Mouse (Mus musculus) mouse embryonic stem cell (cell line): ENCODE data around the gene Gps1.

Source experiments
- in situ Hi-C, 2 experiments: fragments of 300-500 bp; cut with MboI; formaldehyde crosslinking; loops; 1 replicate in 1 of 2; 3 replicates in 1 of 2; pipeline ENCODE4 v1.14.3; 2019 to 2020; ENCODE audit warnings: low sequenced_read_pairs in 2 of 2, low pct_unique_long_range_greater_than_20kb in 1 of 2, mixed read lengths in 1 of 2; ENCODE audit not compliant: unreplicated experiment in 1 of 2

Gps1 gene

DNA sequence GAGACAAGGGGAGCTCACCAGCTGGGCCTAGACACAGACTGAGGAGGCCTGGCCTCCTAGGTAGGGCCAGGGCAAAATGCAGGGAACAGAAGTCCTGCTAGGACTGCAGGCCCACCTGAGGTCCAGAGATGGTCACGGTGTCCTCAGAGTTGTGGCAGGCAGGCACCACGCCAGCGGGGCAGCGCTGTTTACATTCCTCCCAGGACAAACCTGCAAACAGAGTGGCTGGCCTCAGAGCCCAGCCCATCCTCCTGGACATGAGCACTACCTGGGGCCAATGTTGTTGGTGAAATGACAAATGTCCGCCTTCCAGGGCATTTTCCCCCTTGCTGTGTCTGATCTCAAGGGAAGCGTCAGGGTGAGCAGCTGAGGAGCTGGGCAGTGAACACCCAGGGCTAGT lies 33.3 kb downstream of the Gps1 start:
- in situ Hi-C loops, result no loop called here

DNA sequence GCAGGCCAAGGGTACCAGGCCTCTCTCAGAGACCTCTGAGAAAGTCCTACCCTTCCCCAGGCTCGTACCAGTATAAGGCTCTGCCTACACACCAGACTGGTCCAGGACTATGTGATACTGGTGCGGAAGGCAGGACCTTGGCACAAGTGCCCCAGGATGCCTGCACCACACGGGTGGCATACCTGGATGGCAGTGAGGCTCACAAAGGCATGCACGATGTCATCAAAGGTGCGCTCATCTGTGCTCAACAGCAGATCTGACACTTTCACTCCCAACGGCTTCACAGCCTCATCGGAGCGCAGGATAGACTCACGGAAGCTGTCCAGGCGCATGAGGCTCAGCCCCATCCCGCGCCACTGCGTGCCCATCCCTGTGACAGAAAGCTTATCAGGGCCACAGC lies 34.2 kb downstream of the Gps1 start:
- in situ Hi-C loops, result no loop called here

DNA sequence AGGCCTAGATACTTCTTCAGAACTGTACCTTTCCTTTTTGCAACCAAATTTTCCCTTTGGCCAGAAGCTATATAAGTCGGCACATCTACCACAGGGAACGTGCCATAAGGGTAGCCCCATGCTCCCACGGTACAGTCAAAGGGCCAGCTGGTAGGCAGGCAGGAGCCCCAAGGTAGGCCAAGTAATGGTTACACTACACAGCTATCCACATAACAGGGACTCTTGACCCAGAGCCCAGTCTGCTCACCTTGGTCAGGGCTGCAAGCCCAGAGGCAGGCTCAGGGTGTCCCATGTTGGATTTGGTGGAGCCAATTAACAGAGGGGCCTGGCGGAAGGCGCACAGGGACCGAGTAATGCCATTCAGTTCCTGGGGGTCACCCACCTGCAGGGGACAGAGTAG lies 35.5 kb downstream of the Gps1 start:
- in situ Hi-C loops, result no loop called here

DNA sequence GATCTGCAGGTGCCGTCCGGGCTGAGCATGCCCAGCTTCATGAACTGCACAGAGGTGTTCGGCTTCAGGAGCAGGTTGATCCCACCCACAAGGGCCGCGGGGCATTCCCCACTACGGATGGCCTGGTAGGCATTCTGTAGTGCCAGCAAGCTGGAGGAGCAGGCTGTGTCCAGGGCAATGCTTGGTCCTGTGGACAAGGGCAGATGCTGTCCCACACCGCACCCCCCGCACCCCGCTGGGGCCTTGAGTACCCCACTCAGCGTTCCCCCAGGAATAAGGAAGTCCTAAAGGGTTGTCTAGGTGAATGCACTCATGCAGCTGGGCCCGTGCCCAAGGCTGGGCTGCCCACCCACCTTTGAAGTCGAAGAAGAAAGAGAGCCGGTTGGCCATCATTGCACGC lies 36.5 kb downstream of the Gps1 start:
- in situ Hi-C loops, result no loop called here

DNA sequence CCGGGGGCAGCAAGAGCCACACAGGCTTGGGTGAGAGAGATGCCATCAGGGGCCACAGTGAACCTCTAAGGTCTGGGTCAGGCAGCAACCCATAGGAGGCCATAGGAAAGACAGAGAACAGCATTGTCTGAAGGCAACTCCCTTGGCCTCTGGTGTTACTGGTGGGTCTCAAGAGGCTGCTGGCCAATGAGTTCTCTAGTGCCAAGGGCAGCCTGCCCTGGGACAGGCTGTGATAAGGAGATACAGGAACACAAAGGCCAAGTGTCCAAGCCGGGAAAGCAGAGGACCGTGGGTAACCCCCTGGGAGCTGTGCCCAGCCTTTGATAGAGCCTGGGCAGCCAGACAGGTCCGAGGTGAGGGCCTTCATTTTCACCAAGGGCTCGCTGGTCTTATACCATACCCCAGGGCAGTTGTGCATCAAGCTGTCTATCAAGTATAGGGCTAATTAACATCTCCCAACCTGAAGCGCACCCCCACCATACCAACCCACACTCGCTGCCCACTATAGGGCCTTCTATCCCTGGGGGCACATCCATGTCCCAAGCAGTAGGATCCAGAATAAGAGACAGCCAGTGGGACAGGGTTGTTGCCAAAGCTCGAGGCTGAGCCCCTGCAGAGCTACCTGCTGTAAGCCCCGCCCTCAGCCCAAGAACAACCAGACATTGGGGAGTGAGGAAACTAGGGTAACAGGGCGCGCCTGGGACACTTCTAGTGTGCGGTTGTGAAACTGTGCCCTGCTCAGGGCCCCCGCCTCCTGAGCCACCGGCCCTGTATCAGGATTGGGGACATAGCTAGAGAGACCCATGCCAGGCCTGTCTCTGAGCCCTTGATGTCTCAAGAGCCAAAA lies 37.2 kb downstream of the Gps1 start:
- in situ Hi-C loops, result no loop called here

DNA sequence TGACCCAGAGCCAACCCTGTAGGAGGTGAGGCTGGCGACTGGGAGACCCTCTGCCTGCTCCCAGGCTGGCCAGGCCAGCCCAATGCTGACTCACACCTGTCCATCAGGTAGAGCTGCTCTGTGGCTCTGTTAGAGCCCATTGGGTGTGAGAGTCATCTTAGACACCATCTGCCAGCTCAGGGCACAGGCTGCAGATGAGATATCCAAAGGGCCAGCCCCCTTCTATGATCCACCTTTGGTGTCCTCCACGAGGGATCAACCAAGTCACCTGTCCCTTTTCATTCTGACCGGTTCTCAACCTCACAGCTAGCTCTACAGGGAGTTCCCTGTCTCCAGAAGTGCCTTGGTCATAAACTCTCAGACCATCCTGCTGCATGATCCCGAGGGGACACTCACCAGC lies 38.2 kb downstream of the Gps1 start:
- in situ Hi-C loops, result no loop called here

DNA sequence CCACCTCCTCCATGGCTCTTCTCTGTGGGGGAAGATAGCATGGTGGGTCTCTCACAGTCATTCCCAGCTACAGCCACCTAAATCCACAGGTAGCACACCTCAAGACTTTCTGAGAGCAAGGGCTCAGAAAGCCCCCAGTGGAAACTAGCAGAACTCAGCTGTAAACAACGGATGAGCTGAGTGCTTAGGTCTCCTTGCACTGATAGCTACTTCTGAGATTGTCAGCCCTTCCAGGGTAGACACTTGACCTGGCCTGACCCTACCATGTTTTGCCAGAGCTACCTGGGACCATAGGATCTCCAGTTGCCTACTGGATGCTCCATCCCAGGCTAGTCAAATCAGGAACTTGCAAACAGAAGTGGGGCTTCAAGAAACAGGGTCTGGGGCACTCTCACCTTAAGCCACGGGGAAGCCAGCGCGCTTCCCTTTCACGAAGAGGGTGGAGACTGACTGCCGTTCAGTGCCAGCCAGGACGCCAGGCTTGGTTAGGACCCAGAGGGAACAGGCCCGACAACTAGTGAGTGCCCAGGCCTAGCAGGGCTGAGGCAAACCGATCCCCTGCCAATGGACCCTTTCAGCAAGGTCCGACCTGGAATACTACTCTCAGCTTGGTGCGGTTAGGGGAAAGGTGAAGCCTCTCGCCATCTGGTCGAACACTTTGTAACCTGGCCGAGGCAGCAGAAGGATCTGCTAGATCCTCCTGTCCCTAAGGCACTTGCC lies 38.9 kb downstream of the Gps1 start:
- in situ Hi-C loops, result no loop called here

DNA sequence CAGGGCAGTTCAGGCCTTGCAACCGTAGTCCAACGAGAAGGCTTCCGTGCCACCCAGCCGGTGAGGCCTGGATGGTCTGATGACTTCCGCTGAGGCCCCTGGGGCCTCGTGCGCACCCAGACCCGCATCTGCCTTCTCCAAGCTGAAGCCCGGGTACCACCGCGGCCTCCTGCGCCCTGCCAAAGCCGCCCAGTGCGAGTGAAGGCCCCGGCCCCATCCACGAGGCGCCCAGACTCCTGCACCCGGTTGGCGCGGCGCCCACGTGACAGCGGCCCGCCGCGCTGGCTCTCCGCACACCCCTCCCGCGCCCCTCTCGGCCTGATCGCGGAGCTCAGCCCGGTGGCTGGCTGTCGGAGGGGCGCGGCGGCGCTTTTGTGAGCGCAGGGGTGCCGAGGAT lies 39.5 kb downstream of the Gps1 start:
- in situ Hi-C loops, result no loop called here

DNA sequence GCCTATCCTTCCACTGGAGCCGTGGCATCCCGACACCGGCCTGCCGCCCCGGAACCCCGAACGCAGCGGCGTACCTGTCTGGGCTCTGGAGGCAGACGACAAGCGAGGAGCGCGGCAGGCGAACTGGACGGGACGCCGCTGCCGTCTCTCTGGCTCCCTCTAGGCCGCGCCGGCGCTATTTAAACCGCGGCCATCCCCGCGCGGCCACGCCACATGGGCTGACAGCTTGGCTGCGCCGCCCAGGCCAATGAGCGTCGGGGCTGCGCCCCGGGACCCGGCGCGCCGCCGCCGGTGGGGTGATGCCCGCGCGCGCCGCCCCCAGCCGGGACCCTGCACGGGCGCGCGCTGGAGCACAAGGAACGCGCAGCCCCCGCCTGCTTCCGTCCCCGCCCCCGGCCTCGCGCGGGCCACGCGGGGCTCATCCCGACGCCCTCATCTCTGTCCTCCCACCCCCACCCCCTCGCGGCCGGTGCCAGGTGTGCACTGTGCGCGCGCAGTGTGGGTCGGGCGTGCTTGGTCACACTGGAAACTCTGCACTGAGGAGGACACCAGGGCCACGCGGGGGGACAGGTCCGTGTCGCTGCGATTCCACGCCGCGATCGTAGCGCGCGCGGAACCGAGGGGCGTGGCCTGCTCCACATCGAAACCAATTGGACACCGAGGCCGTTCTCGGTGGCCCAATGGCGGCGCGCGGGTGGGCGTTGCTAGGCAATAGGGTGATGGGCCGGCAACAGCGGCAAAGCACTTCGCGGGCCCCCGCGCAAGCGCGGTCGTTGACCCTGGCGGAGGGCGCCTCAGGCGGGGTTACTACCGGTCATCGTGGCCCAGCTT lies 40.1 kb downstream of the Gps1 start, which contains the start of gene Fasn:
Fasn (minus strand) TSS at position 592 of the 831 bp plus-strand sequence.
- in situ Hi-C loops, result no loop called here

DNA sequence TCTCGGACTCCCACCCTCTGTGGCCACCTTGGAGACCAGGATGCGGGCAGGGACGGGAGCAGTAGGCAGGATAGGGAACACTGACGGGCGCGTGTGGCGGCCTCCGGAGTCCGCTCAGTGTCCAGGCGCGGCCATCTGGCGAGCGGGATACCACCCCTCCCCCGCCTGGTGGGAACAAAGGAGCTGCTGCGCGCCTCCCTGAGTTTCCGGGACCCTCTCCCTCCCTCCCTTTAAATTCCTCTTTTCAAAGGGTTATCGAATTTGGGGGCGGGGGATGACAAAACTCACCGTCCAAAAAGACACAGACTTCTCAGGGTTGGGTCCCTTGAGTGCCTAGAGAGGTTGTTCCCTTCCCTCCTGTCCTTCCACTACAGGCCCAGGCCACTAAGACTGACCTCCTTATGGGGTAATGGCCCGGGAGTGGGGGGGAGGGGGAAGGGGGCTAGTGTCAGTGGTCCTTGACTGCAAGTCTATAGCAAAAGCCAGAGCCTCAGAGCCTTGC lies 40.8 kb downstream of the Gps1 start:
- in situ Hi-C loops, result no loop called here

DNA sequence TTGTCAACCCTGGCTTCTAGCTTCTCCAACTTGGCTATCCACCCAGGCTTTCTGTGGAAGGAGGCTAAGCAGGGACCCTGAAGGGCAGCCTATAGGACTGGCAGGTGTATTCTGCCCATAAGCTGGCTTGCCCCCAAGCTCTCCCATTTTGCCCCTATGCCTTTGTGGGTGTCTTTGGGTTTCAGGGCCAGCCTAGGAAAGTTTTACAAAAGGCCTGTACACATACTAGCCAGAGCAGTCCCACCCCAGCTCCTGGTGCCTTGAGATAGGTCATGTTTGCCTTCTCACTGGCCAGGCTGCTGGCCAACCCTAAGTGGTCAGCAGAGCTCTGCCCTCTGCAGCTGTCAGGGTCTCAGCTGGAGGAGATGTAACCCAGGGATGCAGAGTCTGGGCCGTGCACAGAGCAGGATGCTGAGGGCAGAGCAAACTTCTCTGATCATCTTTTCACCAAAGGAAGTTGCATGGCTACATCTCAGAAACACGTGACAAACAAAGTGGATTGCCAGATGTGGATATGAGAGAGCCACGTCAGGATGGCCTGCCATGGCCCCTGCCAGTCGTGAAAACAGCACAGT lies 41.3 kb downstream of the Gps1 start:
- in situ Hi-C loops, result no loop called here

DNA sequence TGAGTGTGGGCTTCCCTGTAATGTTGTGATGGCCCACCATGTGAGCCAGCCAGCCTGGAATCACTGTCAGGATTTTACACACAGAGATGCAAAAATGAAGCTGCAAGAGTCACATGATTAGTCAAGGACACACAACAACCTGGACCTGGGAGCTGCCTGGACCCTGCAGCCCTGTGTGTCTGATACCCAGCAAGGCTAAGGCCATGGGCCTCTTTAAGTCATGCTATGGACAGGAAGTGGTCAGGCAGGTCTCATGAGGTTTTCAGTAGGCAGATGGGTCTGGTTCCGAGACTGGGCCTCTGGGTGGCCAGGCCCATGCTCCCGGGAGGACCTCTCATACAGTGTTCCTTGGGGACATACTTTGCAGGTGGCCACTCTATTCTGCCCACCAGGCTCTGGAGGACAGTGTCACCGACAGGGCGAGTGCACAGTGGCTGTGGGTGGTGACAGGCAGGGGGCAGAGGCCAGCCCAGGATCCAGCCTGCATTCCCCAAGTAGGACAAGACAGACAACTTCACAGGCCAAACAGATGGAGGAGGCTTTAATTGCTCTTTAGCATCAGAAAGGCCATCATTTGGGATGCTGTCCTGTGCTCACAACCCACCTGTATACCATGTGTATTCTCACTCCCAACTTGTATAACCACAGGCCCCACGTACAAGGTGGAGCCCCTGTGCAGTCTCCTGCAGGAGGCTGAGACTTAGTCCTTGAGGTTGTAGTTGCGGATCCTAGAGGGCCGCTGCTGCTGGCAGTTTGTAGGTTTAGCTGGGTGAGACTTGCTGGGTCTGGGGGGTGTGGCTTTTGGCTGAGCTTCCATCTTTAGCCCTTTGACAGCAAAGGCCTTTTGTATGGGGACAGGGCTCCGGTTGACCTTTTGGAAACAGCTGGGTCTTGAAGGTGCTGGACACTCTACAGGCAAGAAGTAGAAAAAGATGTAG lies 42.2 kb downstream of the Gps1 start:
- in situ Hi-C loops, result no loop called here

DNA sequence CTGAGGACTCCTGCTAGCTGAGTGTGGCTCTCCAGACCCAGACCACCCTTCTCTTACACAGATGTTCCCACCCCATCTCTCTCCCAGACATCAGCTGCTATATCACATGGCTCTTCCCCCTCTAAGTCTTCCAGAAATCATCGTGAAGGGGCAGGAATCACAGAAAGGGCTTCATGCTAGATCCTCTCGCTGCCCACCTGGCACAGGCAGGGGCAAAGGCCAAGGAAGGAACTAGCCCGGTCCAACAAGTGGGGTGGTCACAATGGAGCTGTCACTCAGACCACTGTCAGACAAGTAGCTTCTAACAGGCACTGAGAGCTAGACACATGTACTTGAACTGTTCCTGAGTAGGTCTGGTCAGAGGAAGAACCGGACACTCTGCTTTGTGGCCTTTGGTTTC lies 44.3 kb downstream of the Gps1 start:
- in situ Hi-C loops, result no loop called here

DNA sequence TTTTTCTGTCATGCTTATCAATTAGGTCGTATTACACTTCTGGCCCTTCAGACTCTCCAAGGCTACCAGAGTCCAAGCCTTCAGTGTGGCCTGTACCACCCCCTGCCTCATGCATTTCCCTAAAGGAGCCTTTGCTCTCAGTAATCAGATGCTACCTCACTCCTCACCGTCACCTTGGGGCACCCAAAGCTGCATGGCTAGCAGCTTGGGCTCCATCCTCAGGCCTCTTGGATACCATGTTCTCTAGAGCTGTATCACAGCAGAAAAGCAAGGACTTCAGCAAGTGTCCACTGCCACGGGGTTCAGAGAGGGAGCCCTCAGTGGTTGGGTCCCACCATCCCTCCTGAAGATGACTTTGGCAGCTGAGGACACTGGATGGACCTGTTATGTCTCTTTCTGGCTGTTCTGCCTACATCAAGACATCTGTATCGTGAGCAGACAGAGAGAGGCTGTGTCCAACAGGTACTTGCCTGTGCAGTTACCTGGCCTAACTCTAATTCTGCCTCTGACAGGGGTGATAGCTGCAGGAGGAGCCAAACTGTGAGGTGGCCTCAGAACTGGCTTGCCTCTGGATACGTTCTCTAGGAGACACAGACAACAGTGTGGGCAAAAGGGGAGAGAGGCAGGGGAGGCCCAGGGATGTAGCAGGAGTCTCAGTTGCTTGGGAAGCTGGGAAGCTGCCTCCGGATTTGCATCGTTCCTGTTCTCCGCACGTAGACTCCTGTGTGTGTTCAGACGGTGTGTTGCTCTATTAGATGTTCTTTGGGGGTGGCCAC lies 45.9 kb downstream of the Gps1 start:
- in situ Hi-C loops, result no loop called here

DNA sequence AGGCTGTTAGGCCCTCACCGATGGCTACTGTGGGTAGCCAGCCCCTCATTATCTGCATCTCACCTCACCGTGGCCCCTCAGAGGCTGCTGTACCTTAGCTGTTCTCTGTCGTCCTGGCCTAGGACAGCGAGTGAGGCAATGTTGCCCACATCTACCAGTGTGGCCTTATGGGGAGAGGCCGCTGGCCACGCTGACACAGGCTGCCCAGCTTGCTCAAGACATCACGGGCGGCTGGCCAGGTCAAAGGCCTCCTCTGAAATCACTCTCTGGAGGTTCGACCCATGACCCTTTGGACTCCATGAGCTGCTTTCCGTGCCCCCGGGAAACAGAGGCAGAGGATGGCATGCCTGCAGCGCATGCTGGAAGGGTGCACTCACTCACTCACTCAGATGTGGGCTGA lies 46.6 kb downstream of the Gps1 start:
- in situ Hi-C loops, result no loop called here

DNA sequence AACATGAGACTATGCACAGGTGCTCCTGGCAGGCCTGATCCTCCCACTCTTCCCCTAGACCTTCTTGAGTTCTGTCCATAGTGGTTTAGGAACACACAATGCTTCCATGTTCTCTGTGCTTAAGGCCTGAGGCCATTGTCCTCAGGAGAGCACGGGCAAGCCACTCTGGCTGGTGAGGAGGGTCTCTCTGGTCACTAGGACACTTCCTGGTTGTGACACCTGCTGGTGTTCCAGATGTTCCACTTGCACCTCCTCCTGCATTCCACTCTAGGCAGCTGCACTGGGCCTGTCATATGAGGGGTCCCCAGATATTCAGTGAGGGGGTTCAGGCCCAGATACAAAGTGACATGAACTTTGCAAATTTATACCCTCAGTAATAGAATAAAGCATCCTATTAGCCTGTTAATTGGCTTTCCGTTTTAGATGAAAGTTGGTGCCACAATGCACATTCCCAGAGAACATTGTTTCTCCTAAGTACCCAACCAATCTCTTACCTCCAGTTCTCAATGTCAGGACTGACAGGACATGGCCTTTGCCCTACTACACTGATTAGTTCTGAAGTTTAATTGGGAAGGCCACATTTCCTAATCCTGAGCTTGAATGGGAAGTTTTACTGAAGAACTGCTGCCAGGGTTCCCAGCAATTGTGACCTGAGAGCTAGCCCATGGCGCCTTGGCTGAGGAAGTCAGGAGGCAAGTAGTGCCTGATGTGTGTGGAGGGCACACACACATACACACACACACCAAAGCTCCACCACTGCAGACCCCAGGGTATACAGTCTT lies 47.8 kb downstream of the Gps1 start:
- in situ Hi-C loops, result no loop called here
